Mouse (Mus musculus): ENCODE results near the gene Dhrs13. TPM values are rescaled to one million over a fixed set of nuclear protein-coding genes. Genes with fewer than 3 reads are reported as not detected.

Dhrs13 gene
- 5.2 TPM for polyA plus RNA-seq (2014; fragmentation: Illumina TruSeq; extraction: RNeasy Lipid Tissue Mini Kit (QIAGEN cat#74804))

GRCm38 (mm10) chr11:78031947-78032808 lies at the start of gene Dhrs13:
TSS of gene Dhrs13 (plus strand) at chr11:78032280.

GRCm38 (mm10) chr11:77982441-77982905 lies 49.6 kb upstream of the Dhrs13 start, which contains the start of gene Phf12:
TSS of gene Phf12 (plus strand) at chr11:77982754.

DNA sequence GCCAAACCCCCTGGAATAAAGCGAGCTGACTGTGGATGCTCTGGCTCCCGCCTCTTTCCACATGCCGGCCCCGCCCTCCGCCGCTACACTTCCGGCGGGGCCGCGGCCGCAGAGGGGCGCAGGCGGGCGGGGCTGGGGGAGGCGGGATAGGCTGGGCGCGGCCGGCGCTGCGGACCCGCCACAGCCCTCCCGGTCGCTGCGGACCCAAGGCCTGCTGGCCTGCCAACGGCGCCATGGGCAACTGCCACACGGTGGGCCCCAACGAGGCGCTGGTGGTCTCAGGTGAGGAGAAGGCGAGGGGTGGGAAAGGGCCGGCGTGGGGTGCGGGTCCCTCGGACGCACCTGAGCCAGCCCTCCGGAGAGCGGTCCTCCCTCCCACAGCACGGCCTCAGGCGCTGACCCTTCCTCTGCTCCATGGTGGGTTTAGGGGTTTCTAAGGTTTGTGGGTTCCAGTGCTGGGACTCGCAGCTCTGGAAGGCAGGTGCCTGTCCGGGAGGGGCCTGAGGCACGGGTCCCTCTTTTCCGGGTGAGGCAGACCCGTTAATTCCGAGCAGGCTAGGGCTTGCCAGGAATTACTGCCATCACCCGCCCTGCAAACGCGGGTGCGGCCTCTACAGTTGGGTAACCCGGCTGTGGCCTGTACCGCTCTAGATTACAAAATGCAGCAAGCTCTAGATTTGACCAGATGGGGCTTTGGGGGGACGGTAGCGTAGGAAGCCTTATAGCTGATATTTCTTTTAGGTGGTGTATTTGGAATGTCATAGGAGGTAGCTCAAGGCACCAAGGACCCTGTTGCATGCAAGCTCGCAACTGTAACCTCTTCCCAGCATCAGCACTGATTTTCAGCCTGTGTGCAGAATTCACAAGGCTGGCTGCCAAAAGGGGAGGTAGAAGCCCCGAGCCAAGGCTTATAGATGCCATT lies 6.0 kb downstream of the Dhrs13 start, which contains the start of gene Flot2:
Gene Flot2, plus strand, starts transcription at position 101 of the 922 bp plus-strand sequence.

DNA sequence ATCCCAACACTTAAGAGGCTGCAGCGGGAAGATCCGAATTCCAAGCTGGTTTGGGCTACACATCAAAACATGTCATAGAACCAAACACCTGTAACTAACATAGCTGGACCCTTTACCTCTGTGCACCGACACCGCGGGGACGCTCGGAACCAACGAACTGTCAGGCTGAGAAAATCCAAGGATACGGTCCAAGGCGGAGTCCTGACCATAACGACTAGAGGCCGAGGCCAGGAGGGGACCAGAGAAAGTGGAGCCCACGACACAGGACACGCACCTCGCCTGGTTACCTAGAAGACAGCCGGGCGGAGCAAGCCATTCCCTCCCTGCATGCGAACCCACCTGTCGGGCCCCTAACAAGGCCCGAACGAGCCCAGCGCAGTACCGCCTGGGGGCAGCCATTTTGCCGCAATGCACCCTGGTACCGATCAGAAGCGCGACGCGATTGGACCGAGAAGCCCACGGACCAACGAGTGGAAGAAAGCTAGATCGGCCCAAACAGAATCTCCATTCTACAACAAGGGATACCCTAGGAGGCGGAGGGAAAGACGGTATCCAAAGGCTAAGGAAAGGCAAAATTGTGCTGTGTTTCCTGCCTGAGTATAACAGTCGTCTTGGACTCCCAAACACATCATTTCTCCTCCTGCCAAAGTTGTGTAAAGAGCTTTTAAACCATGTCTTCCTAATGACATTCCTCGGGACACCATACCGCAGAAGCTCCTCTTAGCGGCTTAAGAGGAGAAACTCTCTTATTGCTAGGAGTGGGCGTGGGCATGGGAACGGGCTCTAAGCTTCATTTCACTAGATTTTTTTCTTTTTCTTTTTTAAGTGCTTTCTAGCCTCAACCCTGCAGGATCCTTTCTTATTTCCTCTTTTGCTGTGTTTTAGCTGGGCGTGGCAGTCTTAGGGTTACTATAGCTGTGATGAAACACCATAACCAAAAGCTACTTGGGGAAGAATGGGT lies 48.2 kb downstream of the Dhrs13 start, which contains the start of gene Eral1:
Gene Eral1, minus strand, starts transcription at position 423 of the 961 bp plus-strand sequence.

Other genes starting within 250 kb of the Dhrs13 start
- gene Gm10277, start 244.5 kb upstream of the Dhrs13 start, polyA plus RNA-seq (2014; fragmentation: Illumina TruSeq; extraction: RNeasy Lipid Tissue Mini Kit (QIAGEN cat#74804)) = not detected
- gene Pipox, start 138.2 kb upstream of the Dhrs13 start, polyA plus RNA-seq (2014; fragmentation: Illumina TruSeq; extraction: RNeasy Lipid Tissue Mini Kit (QIAGEN cat#74804)) = 3.8 TPM
- gene Sez6, start 101.5 kb upstream of the Dhrs13 start, polyA plus RNA-seq (2014; fragmentation: Illumina TruSeq; extraction: RNeasy Lipid Tissue Mini Kit (QIAGEN cat#74804)) = not detected
- 23.6 TPM for gene Phf12, start 49.5 kb upstream of the Dhrs13 start, polyA plus RNA-seq (2014; fragmentation: Illumina TruSeq; extraction: RNeasy Lipid Tissue Mini Kit (QIAGEN cat#74804))
- 8.1 TPM for gene Flot2, start 5.7 kb downstream of the Dhrs13 start, polyA plus RNA-seq (2014; fragmentation: Illumina TruSeq; extraction: RNeasy Lipid Tissue Mini Kit (QIAGEN cat#74804))
- 5.4 TPM for gene Eral1, start 48.1 kb downstream of the Dhrs13 start, polyA plus RNA-seq (2014; fragmentation: Illumina TruSeq; extraction: RNeasy Lipid Tissue Mini Kit (QIAGEN cat#74804))
- gene Fam222b, start 62.4 kb downstream of the Dhrs13 start, polyA plus RNA-seq (2014; fragmentation: Illumina TruSeq; extraction: RNeasy Lipid Tissue Mini Kit (QIAGEN cat#74804)) = 16.9 TPM
- gene Traf4, start 133.3 kb downstream of the Dhrs13 start, polyA plus RNA-seq (2014; fragmentation: Illumina TruSeq; extraction: RNeasy Lipid Tissue Mini Kit (QIAGEN cat#74804)) = 1.7 TPM
- 3.7 TPM for gene Nek8, start 144.4 kb downstream of the Dhrs13 start, polyA plus RNA-seq (2014; fragmentation: Illumina TruSeq; extraction: RNeasy Lipid Tissue Mini Kit (QIAGEN cat#74804))
- gene Tlcd1, start 144.4 kb downstream of the Dhrs13 start, polyA plus RNA-seq (2014; fragmentation: Illumina TruSeq; extraction: RNeasy Lipid Tissue Mini Kit (QIAGEN cat#74804)) = 17.7 TPM
- 1,489 TPM for gene Rpl23a, start 151.3 kb downstream of the Dhrs13 start, polyA plus RNA-seq (2014; fragmentation: Illumina TruSeq; extraction: RNeasy Lipid Tissue Mini Kit (QIAGEN cat#74804))
- 11.2 TPM for gene Rab34, start 156.2 kb downstream of the Dhrs13 start, polyA plus RNA-seq (2014; fragmentation: Illumina TruSeq; extraction: RNeasy Lipid Tissue Mini Kit (QIAGEN cat#74804))
- 5.0 TPM for gene Proca1, start 161.1 kb downstream of the Dhrs13 start, polyA plus RNA-seq (2014; fragmentation: Illumina TruSeq; extraction: RNeasy Lipid Tissue Mini Kit (QIAGEN cat#74804))
- 20.8 TPM for gene Sdf2, start 213.5 kb downstream of the Dhrs13 start, polyA plus RNA-seq (2014; fragmentation: Illumina TruSeq; extraction: RNeasy Lipid Tissue Mini Kit (QIAGEN cat#74804))
- 25.1 TPM for gene Supt6, start 213.7 kb downstream of the Dhrs13 start, polyA plus RNA-seq (2014; fragmentation: Illumina TruSeq; extraction: RNeasy Lipid Tissue Mini Kit (QIAGEN cat#74804))
- gene 2610507B11Rik, start 229.5 kb downstream of the Dhrs13 start, polyA plus RNA-seq (2014; fragmentation: Illumina TruSeq; extraction: RNeasy Lipid Tissue Mini Kit (QIAGEN cat#74804)) = 44.9 TPM

All from ovary, adult 10 weeks (tissue).